Mouse (Mus musculus): ENCODE measurements around the gene Enah.

Enah gene

DNA sequence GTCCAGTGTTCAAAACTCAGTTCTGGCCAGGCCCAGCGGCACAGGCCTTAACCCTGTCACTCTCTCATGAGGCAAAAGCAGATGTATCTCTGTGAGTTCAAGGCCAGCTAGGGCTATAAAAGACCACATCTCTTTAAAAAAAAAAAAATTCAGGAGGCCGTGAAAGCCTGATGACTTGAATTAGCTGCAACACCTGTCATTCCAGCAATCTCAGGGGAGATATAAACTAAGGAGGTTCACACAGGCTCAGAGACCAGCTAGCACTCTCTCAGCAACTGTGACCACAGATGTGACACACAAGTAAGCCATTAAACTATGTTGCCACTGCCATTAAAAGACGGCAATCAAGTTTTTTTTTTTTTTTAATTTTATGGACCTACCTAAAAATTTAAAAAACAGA, 56.0 kb downstream of the Enah start:
- DNase-seq (ENCODE audit: inconsistent ontology term), result no peak

DNA sequence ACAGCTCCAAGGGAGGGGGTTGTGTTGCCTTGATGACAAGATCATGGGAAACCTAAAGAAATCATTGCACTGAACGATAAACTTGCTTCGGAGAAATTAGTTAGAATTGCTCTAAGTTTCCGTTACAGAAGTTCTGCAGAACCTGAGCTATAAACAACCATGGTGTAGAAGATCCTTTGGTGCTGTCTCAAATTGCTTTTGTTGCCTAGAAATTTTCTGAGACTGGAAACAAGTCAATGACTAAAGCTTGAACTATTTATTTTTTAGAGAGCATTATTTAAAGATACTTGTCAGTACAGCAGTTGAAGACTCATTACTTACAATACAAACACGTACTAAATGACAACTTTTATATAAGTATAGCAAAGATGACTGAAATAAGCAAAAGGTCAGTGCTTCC, 56.4 kb downstream of the Enah start:
- no peak for DNase-seq (ENCODE audit: inconsistent ontology term)

DNA sequence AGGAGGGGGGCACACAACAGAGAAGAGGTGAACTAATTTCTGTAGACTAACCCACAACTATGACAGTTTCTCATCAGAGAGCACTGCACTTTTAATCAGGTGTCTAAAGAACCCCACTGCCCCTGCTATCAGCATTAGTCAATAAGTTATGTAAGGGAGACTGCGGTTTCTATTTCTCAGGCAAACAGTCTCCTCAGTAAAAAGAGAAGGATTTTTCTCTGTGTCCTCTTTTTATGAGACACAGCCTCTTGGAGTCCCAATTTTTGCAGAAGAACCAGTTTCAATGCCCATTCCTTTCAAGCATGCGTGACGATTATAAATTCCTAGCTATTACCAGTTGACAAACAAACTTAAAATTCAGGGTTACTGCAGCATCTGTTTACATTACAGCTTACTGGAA, 59.4 kb downstream of the Enah start:
- no peak for DNase-seq (ENCODE audit: inconsistent ontology term)

DNA sequence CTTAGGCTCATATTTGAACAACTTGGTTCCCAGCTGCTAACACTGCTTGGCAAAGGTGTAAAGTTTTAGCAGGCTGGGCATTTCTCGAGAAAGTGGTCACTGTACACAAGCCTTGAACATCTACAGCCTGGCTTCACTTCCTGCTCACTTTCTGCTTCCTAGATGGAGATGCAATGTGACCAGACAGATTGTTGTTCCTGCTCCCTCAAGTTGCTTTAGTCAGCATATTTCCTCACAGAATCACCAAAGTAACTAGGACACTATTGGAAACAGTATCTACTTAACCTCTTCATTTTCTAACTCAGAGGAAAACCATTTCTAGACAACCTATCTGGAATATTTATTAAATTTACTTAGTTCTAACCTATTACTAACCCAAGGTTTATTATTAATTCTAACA, 61.4 kb downstream of the Enah start:
- DNase-seq (ENCODE audit: inconsistent ontology term), result no peak

DNA sequence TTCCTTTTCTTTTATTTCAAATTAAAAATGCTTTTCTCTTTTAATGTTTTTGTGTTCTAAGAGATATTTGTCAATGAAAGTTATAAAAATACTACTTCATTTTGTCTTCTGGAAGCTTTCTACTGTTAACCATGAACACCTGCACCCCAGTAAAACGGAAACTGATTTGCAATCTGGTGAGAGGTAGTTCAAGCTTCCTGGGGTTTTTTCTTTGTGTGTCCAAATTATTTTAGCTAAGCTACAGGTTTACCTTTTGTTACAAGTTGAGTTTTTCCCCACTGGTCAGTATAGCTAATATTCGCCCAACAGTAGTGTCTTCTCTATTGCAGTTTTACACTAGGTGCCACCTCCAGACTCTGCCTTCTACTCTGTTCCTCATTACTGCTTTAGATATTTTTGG, 62.1 kb downstream of the Enah start:
- DNase-seq (ENCODE audit: inconsistent ontology term), result no peak

DNA sequence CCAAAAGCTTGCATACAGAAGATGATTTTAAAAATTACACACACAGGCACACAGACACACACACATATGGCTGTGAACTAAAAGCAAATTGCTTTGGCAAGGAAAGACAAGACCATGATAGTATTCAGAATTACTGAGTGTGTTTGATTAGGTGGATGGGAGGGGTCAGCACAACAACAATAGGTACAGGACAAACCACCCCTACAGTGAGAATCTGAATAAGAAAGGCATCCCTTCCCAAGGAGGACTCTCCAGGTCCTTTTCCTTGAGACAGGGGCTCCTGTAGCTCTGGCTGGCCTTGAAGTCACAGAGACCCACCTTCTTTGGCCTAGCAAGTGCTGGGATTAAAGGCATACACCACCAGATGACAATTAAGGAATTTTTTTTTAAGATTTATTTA, 66.2 kb downstream of the Enah start:
- no peak for DNase-seq (ENCODE audit: inconsistent ontology term)

DNA sequence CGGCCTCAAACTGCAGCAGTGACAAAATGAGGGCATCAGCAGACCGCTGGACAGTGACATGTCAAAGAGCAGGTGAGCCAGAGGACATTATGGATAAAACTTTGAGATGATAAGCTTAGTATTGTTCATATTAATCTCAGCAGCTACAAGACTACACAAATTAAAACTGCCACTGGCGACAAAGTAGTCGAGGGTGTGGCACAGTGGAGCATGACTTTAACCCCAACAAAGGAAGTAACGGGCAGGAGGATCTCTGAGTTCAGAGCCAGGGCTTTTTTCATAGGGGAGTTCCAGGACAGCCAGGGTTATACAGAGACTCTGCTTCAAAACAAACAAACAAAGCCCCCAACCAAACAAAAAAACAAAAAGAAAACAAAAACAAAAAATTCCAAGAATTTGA, 68.5 kb downstream of the Enah start:
- peak; percentile 20 for DNase-seq (ENCODE audit: inconsistent ontology term)

DNA sequence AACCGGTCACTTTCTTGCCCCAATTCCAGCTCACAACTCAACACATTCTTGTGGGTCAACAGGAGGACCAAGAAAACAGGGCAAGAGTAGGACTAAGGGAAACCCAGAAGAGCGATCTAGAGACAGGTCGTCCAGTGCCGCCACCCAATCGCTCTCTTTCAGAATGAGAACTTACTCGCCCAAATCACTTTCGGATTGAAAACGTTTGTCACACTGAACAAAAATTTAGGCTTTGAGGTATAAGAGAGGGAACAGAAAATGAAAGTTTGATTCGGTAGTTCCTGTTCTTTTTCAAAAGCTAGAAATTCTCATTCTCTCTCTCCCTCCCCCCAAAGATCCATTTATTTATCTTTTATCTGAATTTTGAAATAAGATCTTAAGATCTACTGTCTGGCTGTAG, 69.1 kb downstream of the Enah start:
- DNase-seq (ENCODE audit: inconsistent ontology term), result no peak

DNA sequence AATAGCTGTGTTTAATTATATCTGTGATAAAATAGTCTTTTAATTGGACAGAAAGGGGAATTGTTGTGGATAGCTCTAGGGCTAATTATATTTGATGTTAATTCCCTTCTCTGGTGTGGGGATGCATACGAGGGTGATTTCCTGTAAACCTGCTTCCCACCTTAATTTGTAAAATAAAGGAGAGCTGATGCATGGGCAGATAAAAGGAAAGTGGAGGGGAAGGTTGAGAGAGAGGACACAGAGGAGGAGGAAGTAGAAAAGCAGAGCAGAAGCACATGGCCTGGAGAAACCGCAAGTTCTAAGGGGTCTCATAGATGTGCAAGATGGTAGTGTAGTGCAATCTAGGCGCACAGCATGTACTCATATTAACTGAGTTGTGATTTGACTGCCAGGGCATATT, 71.6 kb downstream of the Enah start:
- DNase-seq (ENCODE audit: inconsistent ontology term), result no peak

DNA sequence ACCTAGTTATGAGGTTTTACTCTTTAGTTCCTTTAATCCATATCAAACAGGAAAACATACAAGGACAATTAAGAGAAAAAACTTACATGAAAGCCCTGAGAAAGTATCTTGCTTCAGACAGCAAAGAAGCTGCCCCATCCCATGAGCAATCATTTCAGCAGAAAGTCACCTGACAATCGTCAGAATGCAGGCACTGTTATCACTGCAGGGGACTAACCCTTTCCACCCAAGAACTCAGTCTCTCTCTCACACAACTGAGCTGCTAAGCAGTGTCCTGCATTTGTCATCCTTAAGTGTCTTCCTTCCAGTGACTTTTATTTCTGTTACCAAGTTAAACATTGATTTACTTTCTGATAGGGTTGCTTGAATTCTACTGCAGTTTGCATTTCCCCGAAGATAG, 82.7 kb downstream of the Enah start:
- DNase-seq (ENCODE audit: inconsistent ontology term), result no peak

DNA sequence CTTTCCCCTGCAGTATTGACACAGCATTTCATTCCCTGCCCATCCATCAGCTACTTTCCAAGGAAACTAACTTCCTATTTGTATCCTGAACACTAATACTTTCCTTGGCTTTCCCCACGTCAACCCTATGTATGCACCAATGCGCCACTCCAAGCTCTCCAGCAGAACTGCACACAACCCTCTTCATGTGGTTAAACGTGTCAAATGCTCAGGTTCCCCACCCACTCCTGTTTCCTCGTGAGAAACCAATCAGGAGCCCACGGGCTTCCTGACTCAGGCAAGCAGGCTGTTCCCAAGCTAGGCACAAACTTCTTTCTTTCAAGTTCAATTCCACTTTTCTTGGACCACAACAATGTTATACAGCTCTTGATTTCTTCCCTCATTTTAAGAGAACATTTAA, 91.4 kb downstream of the Enah start:
- DNase-seq (ENCODE audit: inconsistent ontology term), result no peak

DNA sequence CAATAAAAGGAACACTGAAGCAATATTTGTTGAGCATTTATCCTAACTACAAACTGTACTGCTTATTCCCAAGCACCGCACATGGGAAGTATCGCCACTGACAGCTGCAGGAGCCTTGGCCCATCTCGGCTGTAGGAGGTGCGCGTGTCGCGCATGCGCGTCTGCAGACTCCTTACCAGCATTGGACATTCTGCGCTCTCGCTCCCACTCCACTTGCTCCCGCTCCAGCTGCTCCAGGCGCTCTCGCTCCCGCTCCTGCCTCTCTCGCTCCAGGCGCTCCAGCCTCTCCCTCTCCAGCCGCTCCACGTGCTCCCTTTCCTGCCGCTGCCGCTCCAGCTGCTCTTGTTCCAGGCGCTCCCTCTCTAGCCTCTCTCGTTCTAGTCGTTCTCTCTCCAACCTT, 96.4 kb downstream of the Enah start:
- DNase-seq (ENCODE audit: inconsistent ontology term), result no peak

DNA sequence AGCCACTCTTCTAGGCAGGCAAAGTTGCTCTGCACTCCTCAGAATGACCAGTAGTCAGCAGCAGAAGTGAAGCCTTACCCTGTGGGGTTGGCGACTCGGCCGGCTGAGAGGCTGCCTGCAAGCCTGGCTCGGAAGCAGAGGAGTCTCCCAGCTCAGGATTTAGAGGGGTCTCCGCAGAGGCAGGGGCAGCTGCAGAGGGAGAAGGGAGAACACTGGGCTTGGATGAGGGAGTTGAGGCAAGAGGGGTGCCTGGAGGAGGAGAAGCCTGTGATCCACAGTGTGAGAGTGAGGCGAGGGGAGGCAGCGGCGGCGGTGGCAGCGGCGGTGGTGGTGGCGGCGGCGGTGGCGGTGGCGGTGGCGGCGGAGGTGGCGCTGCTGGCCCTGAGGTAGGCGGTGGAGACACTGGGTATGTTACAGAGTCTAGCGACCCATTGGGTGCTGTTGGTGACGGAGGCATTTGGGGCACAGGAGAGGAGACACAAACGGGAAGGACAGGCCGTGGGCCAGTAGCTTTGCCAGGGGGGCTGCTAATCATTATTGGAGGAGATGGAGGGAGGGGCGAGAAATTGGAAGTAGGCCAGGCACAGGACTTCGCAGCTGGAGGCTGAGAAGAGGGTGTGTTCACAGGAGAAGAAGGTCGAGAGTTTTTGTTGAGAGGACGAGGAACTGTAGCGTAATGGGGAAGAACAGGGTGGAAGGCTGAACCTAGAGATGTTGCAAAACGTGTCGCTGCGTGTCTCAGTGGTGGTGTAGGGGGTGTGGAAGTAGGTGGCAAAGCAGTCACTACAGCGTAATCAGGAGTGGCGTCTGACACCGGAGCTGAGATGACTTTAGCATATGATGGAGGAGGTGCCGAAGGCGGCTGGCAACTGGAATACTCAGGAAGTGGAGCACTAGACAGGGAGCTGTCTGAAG, 98.0 kb downstream of the Enah start:
- no peak for DNase-seq (ENCODE audit: inconsistent ontology term)

DNA sequence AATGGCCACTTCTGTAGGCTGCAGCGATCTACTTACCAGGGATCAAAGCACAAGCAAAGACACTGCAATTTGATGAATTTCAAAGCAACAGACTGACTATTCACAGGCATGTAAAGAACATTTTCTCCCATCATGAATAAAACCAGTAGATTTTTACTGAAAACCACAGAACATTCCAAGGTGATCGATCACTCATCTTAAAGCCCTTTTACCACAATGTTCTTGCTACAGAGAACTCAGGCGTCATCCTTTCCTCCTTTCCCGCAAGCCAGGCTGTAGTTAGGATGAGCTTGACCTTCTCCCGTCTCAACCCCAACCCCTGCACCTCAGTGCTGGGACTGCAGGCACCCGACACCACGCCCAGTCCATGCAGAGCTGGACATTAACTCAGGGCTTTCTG, 107.9 kb downstream of the Enah start:
- no peak for DNase-seq (ENCODE audit: inconsistent ontology term)

DNA sequence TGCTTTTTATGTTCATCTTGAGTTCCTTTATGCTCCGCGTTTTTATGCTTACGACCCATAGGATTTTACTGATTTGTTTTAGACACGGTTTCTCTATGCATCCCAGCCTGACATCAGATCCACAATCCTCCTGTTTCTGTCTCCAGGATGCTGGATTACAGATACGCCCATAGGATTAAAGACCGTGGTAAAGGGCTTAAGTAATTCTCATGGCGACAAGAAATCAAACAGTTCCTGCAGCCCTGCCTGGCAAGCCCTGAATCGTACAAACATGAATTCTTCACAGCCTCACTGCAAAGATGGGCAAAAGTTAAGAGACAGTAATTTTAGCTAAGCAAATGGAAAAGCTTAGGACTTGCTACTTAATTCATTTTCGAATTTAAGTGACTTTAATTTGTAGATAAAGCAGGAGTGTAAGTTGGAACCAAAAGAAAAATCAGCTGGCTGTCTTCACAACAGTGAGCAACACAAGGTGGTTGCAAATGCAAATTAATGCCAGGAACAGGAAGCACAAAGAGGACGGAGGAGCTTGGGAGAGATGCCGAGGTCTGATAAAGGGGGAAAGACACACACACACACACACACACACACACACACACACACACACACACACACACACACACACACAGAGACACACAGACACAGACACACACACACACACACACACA, 118.0 kb downstream of the Enah start:
- DNase-seq (ENCODE audit: inconsistent ontology term), result no peak

DNA sequence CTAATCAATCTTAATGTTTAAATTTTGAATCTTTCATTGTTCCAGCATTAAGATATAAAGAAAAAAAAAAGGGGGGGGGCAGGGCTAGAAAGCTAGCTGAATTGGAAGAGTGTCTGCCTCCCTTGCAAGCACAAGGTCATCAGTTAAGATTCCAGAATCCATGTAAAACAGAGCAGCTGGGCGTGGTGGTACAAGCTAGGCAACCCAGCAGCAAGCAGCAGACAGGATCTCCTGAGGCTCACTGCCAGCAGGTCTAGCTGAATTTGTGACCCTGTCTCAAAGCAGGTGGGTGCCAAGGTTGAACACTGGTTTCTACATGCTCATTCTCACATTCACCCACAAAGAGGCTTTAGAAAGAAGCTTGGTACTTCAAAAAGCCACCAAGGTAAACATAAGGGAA, 118.9 kb downstream of the Enah start:
- DNase-seq (ENCODE audit: inconsistent ontology term), result no peak

DNA sequence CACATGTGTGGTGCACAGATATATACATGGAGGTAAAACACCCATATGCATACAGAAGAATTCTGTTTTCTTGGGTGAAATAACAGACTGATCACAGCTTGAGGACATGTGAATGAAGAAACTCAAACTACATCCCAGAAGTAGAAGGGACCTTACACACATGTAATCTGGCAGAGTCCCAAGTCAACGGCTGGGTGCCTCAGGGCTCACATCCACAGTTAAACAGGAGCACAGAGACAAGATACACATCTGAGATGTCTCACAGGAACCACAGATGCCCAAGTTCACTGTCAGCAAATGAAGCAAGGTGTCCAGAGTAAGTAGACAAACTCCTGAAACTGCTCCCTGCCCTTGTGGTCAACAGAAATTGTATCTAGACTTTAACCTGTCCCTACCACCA, 120.8 kb downstream of the Enah start:
- no peak for DNase-seq (ENCODE audit: inconsistent ontology term)

DNA sequence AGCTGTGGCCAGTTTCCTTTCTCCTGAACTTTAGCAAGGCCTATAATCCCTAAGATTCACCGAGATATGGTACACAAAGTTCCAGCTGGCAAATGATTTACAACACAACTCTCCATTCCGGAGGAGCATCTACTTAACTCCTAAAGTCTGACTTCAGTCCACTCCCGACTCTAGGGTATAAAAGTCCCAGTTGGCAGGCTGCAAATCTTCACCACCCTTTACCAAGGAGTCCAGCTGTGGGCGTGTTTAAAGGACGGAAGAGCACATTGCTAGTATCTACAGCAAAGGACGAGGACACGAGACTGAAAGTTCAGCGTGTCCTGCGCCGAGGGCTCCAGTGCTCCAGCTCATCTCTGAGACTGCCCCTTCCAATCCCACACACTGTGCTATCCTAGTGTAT, 122.8 kb downstream of the Enah start:
- no peak for DNase-seq (ENCODE audit: inconsistent ontology term)

DNA sequence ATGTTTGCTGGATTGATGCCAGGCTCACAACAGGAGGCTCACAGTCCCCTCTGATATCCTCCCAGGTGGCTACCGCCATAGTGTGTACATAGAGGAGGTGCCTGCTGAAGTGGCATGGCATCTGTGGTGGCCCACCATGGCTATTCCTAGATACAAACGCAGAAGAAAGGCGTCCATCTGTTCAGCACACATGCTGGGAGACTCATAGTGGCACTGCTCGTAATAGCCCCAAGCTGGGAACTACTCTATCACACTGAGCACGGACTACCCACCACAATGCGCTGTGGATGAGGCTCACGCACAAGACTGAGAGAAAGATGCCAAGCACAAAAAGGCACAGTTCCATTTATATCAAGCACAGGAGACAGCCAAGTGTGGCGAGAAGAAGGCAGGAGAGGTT, 126.1 kb downstream of the Enah start:
- no peak for DNase-seq (ENCODE audit: inconsistent ontology term)

DNA sequence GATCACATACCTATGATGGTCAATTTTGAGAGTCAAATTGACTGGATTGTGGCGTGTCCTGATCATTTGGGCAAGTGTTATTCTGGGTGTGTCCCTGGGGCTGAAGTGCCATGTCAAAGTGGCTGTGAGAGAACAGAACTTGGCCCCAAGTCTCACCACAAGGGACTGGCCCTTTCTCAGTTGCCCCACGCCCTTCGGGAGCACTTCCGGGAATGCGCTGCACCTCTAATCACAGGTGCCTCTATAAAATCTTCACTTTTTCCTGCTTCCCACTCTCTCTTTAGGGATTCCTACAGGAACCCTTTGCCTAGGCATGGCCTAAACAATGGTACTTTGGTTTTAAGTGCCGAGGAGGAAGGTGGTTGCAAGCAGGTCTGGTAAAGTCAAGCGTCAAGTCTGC, 130.1 kb downstream of the Enah start:
- DNase-seq (ENCODE audit: inconsistent ontology term), result no peak

DNA sequence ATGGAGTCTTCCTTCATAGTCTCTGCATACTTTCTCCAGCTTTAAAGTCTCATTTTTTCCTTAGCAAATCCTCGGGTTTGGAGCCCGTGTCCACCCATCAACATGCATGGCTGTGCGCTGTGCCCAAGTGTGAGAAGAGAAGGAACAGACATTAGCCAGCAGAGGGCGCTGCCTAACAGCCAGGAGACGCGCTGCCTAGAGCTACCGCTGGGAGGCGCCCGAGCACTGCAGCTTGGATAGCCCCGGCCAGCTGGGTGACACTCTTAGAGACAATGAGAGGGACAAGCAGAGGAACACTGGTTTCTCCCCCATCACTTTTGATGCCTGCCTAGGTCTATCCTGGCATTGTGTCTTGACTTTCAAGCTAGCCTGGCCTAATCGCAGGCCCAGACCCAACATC, 131.0 kb downstream of the Enah start:
- peak; percentile 84 for DNase-seq (ENCODE audit: inconsistent ontology term)

DNA sequence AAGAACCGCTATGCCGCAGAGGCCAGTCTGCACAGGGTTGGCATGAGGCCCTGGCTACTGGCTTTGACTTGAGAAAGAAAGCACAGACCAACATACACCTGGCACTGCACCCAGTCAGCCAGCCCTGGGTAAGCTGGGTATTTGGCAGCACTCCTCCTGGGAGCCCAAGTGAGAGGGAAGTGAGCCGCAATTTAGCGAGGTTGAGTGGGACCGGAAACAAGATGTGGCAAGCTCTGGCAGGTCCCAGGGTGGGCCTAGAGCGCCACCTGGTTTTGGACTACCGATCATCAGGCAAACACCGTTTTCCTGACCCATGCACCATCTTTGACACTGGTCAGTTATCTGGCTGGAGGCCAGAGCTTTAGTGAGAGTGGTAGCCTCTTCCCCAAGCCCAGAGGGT, 138.3 kb downstream of the Enah start:
- DNase-seq (ENCODE audit: inconsistent ontology term), result peak; percentile 81

DNA sequence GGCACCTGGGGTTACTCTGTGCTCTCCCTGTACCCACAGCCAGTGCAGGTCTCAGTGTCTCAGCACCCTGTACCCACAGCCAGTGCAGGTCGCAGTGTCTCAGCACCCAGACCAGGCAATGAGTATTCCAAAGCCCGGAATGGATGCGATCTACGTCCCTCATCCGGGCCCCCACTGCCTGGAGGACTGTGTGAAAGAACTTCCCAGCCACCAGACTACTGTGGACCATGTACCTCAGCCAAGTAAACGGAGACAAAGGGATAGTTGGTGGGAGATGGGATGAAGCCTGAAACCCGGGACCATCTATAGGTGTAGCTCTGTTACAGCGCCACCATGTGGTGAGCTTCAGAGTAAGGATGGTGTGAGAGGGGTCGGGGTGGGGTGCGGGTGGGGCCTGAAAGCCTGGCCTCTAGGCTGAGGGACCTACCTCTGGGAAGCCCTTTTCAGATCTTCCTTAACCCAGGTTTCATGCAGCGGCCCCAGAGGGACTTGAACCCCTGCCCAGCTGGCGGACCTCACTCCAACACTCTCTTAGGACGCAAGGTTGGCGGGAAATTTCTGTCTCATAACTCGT, 139.0 kb downstream of the Enah start:
- peak; percentile 7 for DNase-seq (ENCODE audit: inconsistent ontology term)

Data from Muller cell, postnatal 12 days (primary cell).